Mouse (Mus musculus) CH12.LX (cell line): ENCODE measurements around the gene Pcnt.

ENCODE experiments used
- JUN ChIP-seq: IDR thresholded peaks from 2 replicates; pipeline ENCODE4 v1.6.1; 2011; ENCODE audit warnings: low read depth, mild to moderate bottlenecking, low read length, improper control_type of control experiment, moderate library complexity; ENCODE audit not compliant: insufficient read depth
- MEF2A ChIP-seq: IDR thresholded peaks from 2 replicates; pipeline ENCODE4 v1.6.1; 2014; ENCODE audit warnings: low read depth, mild to moderate bottlenecking, inconsistent platforms, low read length, improper control_type of control experiment, borderline replicate concordance
- TCF12 ChIP-seq: IDR thresholded peaks from 2 replicates; pipeline ENCODE4 v1.6.1; 2014; ENCODE audit warnings: low read depth, mild to moderate bottlenecking, inconsistent platforms, low read length, improper control_type of control experiment
- USF2 ChIP-seq: conservative IDR thresholded peaks from 2 replicates; pipeline ENCODE4 v1.6.1; 2011; ENCODE audit warnings: low read depth, low read length, improper control_type of control experiment
- ZNF384 ChIP-seq: IDR thresholded peaks from 2 replicates; pipeline ENCODE4 v1.6.1; 2012; ENCODE audit warnings: low read depth, low read length, improper control_type of control experiment, inconsistent platforms

DNA sequence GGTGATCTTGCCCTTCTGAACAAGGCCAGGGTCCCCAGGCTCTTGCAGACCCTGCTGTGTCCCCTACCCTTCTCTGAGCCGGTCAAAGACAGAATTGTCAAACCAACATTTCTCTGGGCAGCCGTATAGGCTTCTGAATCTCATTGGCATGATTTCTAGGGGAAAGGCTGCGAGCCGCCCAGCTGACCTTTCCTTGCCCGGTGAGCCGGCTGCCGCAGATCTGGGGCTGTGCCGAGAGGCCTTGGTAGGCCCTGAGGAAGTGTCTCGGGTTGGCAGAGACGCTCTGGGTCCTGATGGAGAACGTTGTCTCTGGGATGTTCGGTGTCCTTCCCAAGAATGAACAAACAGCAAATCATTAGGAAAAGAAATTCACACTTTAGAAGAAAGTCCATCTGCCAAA, 88.6 kb downstream of the Pcnt start:
- TF ChIP-seq USF2 (no peak), JUN (no peak), MEF2A (no peak), ZNF384 (no peak), TCF12 (no peak)
